Mouse (Mus musculus) mouse embryonic stem cell (cell line): ENCODE results near the gene Pofut1.

Experiments used
- in situ Hi-C, 2 experiments: fragments of 300-500 bp; cut with MboI; formaldehyde crosslinking; loops; 1 replicate in 1 of 2; 3 replicates in 1 of 2; pipeline ENCODE4 v1.14.3; 2019 to 2020; ENCODE audit warnings: low sequenced_read_pairs in 2 of 2, low pct_unique_long_range_greater_than_20kb in 1 of 2, mixed read lengths in 1 of 2; ENCODE audit not compliant: unreplicated experiment in 1 of 2

The Pofut1 gene

GRCm38 (mm10) chr2:153241250-153242014 is at the start of gene Pofut1, which contains the start of gene Plagl2:
Gene Pofut1, plus strand, starts transcription at chr2:153241533.
Gene Plagl2, minus strand, starts transcription at chr2:153241426.
- in situ Hi-C loops: no loop called here

- in situ Hi-C loops: no loop called here
Measured at GRCm38 (mm10) chr2:153194255-153194654, 47.1 kb upstream of the Pofut1 start.

- in situ Hi-C loops: no loop called here
Measured at GRCm38 (mm10) chr2:153198485-153198884, 42.8 kb upstream of the Pofut1 start.

- in situ Hi-C loops: no loop called here
Measured at GRCm38 (mm10) chr2:153199114-153199513, 42.2 kb upstream of the Pofut1 start.

GRCm38 (mm10) chr2:153202766-153203165 is 38.6 kb upstream of the Pofut1 start:
- in situ Hi-C loops: no loop called here

GRCm38 (mm10) chr2:153208149-153208548 is 33.2 kb upstream of the Pofut1 start:
- in situ Hi-C loops: no loop called here

- in situ Hi-C loops: no loop called here
Measured at GRCm38 (mm10) chr2:153209286-153209685, 32.0 kb upstream of the Pofut1 start.

- in situ Hi-C loops: no loop called here
Measured at GRCm38 (mm10) chr2:153211451-153211850, 29.9 kb upstream of the Pofut1 start.

GRCm38 (mm10) chr2:153213351-153213750 is 28.0 kb upstream of the Pofut1 start:
- in situ Hi-C loops: no loop called here

GRCm38 (mm10) chr2:153214771-153215259 is 26.5 kb upstream of the Pofut1 start:
- in situ Hi-C loops: no loop called here

GRCm38 (mm10) chr2:153215421-153215820 is 25.9 kb upstream of the Pofut1 start:
- in situ Hi-C loops: no loop called here

GRCm38 (mm10) chr2:153217826-153218340 is 23.4 kb upstream of the Pofut1 start:
- in situ Hi-C loops: no loop called here

GRCm38 (mm10) chr2:153218516-153218915 is 22.8 kb upstream of the Pofut1 start:
- in situ Hi-C loops: no loop called here

- in situ Hi-C loops: no loop called here
Measured at GRCm38 (mm10) chr2:153221620-153222019, 19.7 kb upstream of the Pofut1 start.

GRCm38 (mm10) chr2:153222130-153222529 is 19.2 kb upstream of the Pofut1 start:
- in situ Hi-C loops: no loop called here

GRCm38 (mm10) chr2:153222566-153222965 is 18.8 kb upstream of the Pofut1 start:
- in situ Hi-C loops: no loop called here

GRCm38 (mm10) chr2:153224946-153225594 is 16.3 kb upstream of the Pofut1 start, which contains the start of gene Tspyl3:
Gene Tspyl3, minus strand, starts transcription at chr2:153225441.
- in situ Hi-C loops: no loop called here

GRCm38 (mm10) chr2:153225595-153225953 is 15.8 kb upstream of the Pofut1 start:
- in situ Hi-C loops: no loop called here

GRCm38 (mm10) chr2:153227959-153228358 is 13.4 kb upstream of the Pofut1 start:
- in situ Hi-C loops: no loop called here
